Mouse (Mus musculus) CD4-positive, CD25-positive, alpha-beta regulatory T cell, adult 4 months (primary cell): ENCODE measurements around the gene Oosp2. TPM values are rescaled to one million over a fixed set of nuclear protein-coding genes. Genes with fewer than 3 reads are reported as not detected.
A peak's percentile ranks its signal among the peaks of the same experiment; 100 is the strongest.

Source experiments
- ATAC-seq: one replicate; pipeline ENCODE4 v1.8.0; 2017
- polyA plus RNA-seq, 2 experiments: library from polyadenylated mRNA; unstranded; fragments of 100-300 nt; shearing (Covaris generic); gene quantifications; one replicate each; pipeline ENCODE4 v1.2.1; 2017

The Oosp2 gene
- polyA plus RNA-seq, 2 experiments from 2014 or later: not detected

DNA sequence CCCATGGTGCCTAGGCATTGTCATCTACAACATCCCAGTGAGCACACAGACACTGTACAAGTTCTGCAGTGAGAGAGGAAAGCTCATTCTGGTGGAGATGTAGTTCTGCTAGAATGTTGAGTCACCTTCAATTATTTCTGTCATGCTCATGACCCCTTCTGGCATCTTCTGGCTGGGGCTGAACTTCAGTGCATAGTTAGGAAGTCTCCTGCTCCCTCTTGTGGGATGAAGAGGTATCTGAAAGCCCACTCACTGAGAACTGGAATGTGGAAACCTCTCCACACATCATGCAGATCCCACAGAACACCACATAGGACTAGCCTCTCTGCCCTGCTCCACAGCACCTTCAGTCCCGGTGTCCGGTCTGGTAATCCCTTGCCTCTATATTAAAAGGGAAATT is 58.3 kb downstream of the Oosp2 start:
- peak; percentile 94 for ATAC-seq

DNA sequence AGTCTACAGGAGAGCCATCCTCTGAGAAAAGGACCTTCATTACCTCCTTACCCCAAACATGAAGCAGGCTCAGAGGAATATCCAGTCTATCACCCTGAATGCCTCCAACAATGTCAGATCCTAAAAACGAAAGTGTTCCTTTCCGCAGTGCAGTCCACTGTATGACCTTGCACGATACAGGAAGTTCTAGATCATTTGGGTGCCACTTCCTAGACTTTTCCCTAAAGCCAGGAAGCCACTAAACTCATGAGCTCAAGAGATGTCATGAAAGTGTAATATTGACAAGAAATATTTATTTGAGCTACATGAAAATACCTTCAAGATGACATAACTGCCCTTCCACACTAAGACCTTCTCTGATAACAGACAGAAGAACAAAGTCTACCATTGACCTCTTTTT is 59.0 kb downstream of the Oosp2 start:
- peak; percentile 63 for ATAC-seq

Other genes with a start within 250 kb of the Oosp2 start
- gene Ms4a4b, start 217.0 kb downstream of the Oosp2 start, polyA plus RNA-seq: 1,000 to 10,000 TPM; 2,426 to 2,599 TPM
- 10 to 100 TPM; 13.4 to 20.1 TPM for gene Ms4a6c, start 191.2 kb downstream of the Oosp2 start, polyA plus RNA-seq
- 100 to 1,000 TPM; 420 to 532 TPM for gene Gm8369, start 174.6 kb downstream of the Oosp2 start, polyA plus RNA-seq
- 1,000 to 10,000 TPM; 1,239 to 1,299 TPM for gene Ms4a6b, start 144.0 kb downstream of the Oosp2 start, polyA plus RNA-seq
- 1 to 10 TPM; 3.9 to 6.3 TPM for gene Ms4a4d, start 123.8 kb downstream of the Oosp2 start, polyA plus RNA-seq
- gene Ms4a6d, start 55.7 kb downstream of the Oosp2 start, polyA plus RNA-seq: 10 to 100 TPM in 1 of 2 experiments, 1 to 10 TPM in 1; 8.9 to 10.9 TPM
- not detected for gene Ms4a2, start 36.8 kb downstream of the Oosp2 start, polyA plus RNA-seq
- gene Ms4a3, start 19.7 kb downstream of the Oosp2 start, polyA plus RNA-seq: not detected
- not detected for gene Oosp1, start 30.6 kb upstream of the Oosp2 start, polyA plus RNA-seq
- gene Oosp3, start 36.5 kb upstream of the Oosp2 start, polyA plus RNA-seq: not detected
- not detected for gene Gif, start 87.0 kb upstream of the Oosp2 start, polyA plus RNA-seq
- 10 to 100 TPM; 39.7 to 40.2 TPM for gene Mrpl16, start 109.8 kb upstream of the Oosp2 start, polyA plus RNA-seq
- 1 to 10 TPM; 2.5 to 2.6 TPM for gene Stx3, start 158.8 kb upstream of the Oosp2 start, polyA plus RNA-seq
- not detected for gene Olfr1417, start 178.7 kb upstream of the Oosp2 start, polyA plus RNA-seq
- not detected for gene Olfr1418, start 200.5 kb upstream of the Oosp2 start, polyA plus RNA-seq
- gene Olfr1419, start 214.5 kb upstream of the Oosp2 start, polyA plus RNA-seq: not detected
- gene Olfr1420, start 226.0 kb upstream of the Oosp2 start, polyA plus RNA-seq: under 1 TPM in 1 of 2 experiments, not detected in 1; 0.42 TPM